22 mouse cellular contexts compared by ENCODE assay signal in the genomic region with DNA sequence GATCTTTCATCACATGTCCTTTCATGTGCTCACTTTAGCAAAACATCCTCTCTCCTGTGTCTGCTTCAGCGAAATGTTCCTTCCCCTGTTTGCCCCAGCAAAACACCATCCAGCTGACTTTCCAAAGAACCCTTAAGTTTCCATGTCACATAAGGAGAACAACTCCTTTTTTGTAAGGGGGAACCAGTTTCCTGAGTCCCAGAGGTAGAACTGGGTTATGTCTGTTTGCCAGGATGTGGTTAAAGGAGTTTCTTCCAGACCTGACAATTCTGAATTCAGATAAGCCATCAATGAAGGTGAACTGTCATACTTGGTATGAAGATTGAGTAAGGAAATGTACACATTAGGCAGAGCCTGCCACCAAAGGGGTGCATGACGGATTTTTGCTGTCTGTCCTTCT. TPM values are rescaled to one million over a fixed set of nuclear protein-coding genes. Genes with fewer than 3 reads are reported as not detected.
A peak's percentile ranks its signal among the peaks of the same experiment; 100 is the strongest.
DNase-seq lines count a peak whose midpoint lies in the region; ATAC-seq and TF ChIP-seq lines count a peak whose summit lies in the region.
"Had no signal": no experiment of that assay in that cellular context is flagged by ENCODE, and none has a peak within 500 bp of the region (broad histone marks: within the 10 kb centered on the region; RNA-seq: fewer than 3 reads in every experiment).

No protein-coding gene starts in this region.

- H3K4me3 ChIP-seq in thymus, adult 2 months (ENCODE audit: control insufficient read depth, insufficient read depth, low read length): no peak overlapping the region
- H3K4me3 ChIP-seq: embryonic facial prominence, embryonic 12.5 days; embryonic facial prominence, embryonic 15.5 days; gastrocnemius, adult 2 months; hindbrain, embryonic 12.5 days; intestine, embryonic 15.5 days had no signal

- H3K36me3 ChIP-seq in thymus, adult 2 months (ENCODE audit: control insufficient read depth, insufficient read depth, low read length): no peaks in the 10 kb centered on the region
- H3K36me3 ChIP-seq: embryonic facial prominence, embryonic 12.5 days; embryonic facial prominence, embryonic 15.5 days; hindbrain, embryonic 12.5 days; intestine, embryonic 15.5 days had no signal

- DNase-seq in thymus, adult 2 months: no peak
- no peak for DNase-seq in thymus, postnatal 14 days
- peak; percentile 27 for DNase-seq in CD4-positive helper T cell, adult 2 months (ENCODE audit: low read depth, low spot score)
- no peak for DNase-seq in B cell, adult 2 months
- no peak for DNase-seq in right cerebral cortex, postnatal 36 days (ENCODE audit: low spot score in 2 of 2)
- DNase-seq: adrenal gland, postnatal 10 days; adrenal gland, postnatal 36 days; cerebellum, adult 18-20 months; cerebellum, adult 9-10 months; cerebellum, postnatal 14 days; forebrain, postnatal 0 days; gastrocnemius, adult 2 months; gastrocnemius, postnatal 14 days; heart, adult 11 months had no signal

- no peak for TF ChIP-seq POLR2A in thymus, adult 2 months (IDR thresholded peaks at IDR 0.05; ENCODE audit: control insufficient read depth, extremely low read depth, insufficient read depth, low read length, poor library complexity)

- H3K4me1 ChIP-seq in thymus, adult 2 months (replicated peaks; ENCODE audit: control insufficient read depth, insufficient read depth, low read length): peaks cover 20% of the 10 kb centered on the region
- H3K4me1 ChIP-seq: embryonic facial prominence, embryonic 12.5 days; embryonic facial prominence, embryonic 15.5 days; hindbrain, embryonic 12.5 days; intestine, embryonic 15.5 days had no signal

- peak overlapping the region; percentile 90; the same call in 1 of the 2 replicates for H3K27ac ChIP-seq in thymus, adult 2 months (ENCODE audit: control insufficient read depth, insufficient read depth, low read length)
- H3K27ac ChIP-seq: embryonic facial prominence, embryonic 12.5 days; embryonic facial prominence, embryonic 15.5 days; gastrocnemius, adult 2 months; hindbrain, embryonic 12.5 days; intestine, embryonic 15.5 days had no signal

- no peaks in the 10 kb centered on the region for H3K27me3 ChIP-seq in thymus, adult 2 months (ENCODE audit: control insufficient read depth, insufficient read depth, low read length)
- H3K27me3 ChIP-seq: embryonic facial prominence, embryonic 12.5 days; embryonic facial prominence, embryonic 15.5 days; hindbrain, embryonic 12.5 days; intestine, embryonic 15.5 days had no signal

- 33% methylated on average over 2 of the region's 2 CpGs for WGBS in thymus, adult 2 months

- no peak for TF ChIP-seq CTCF in thymus, adult 2 months (IDR thresholded peaks at IDR 0.05; ENCODE audit: borderline replicate concordance, control insufficient read depth, extremely low read depth, insufficient read depth, low read length, poor library complexity)

- ATAC-seq in CD4-positive, CD25-positive, alpha-beta regulatory T cell, adult 4 months: peak; percentile 57
- ATAC-seq: activated CD4-positive, CD25-positive, alpha-beta regulatory T cell, adult 4 months; forebrain, embryonic 14.5 days; forebrain, postnatal 0 days; hindbrain, embryonic 16.5 days; intestine, embryonic 15.5 days had no signal

RNA-seq across cellular contexts. Expression of gene Ano6, which starts 12.9 kb away (rescaled TPM):
- 104 and 130 TPM in 2 replicates for polyA plus RNA-seq in thymus, adult 2 months (2012; rRNA removed)
- polyA plus RNA-seq in CD4-positive, CD25-positive, alpha-beta regulatory T cell, adult 4 months (2017; shearing (Covaris generic)): 10 to 100 TPM; 34.8 to 54.6 TPM
